Mouse (Mus musculus): ENCODE results near the gene Ep400. TPM values are rescaled to one million over a fixed set of nuclear protein-coding genes. Genes with fewer than 3 reads are reported as not detected.

The Ep400 gene
- total RNA-seq, 2 experiments from 2014 or later: 20.2 to 22.9 TPM

DNA sequence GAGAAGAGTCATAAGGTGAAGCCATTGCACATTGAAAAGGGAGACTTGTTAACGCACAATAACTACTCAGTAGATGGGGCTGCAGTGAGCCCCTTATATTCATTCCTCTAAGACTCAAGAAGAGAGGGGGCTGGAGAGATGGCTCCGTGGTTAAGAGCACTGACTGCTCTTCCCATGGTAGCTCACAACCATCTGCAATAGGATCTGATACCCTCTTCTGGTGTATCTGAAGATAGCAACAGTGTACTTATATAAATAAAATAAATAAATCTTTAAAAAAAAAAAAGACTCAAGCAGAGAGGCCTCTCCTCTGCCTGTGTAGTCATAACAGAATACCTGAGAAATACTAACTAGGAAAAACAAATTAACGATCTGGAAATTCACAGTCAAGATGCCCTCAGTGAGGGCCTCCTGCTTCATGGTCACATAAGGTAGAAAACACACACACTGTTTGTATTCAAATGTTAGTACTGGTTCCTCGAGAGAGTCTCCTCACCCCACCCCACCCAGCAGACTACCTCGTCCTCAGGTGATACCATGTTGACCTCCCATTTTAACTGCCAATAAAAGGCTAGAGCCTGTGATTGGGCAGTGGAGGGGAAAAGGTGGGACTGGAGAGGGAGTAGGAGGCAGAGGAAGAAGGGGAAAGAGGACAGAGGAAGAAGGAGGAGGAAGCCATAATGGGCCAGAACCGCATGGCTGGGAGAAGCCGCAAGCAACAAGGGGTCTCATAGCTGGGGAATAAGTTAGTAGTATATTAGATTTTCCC is 132.0 kb downstream of the Ep400 start:
- no peak overlapping the region for H3K27ac ChIP-seq
- DNase-seq: no peak
- intact Hi-C loops (cut with DNase I): no loop called here

GRCm38 (mm10) chr5:110635951-110636707 is 134.4 kb downstream of the Ep400 start:
- DNase-seq: no peak
- TF ChIP-seq CTCF (IDR thresholded peaks at IDR 0.05): peak; percentile 84
- intact Hi-C loops (cut with DNase I): loop anchor here (1.0 kb wide), 2 partner anchors 141 to 279 kb away; no protein-coding TSS in a partner anchor
- Histone ChIP-seq H3K27ac (no peak overlapping the region), H3K4me3 (no peak overlapping the region)

More for the DNA sequence above, 132.0 kb downstream of the Ep400 start:
- no peak overlapping the region for H3K4me3 ChIP-seq
- TF ChIP-seq CTCF (IDR thresholded peaks at IDR 0.05): no peak

- TF ChIP-seq CTCF (IDR thresholded peaks at IDR 0.05): no peak
- H3K27ac ChIP-seq: no peak overlapping the region
- H3K4me3 ChIP-seq: no peak overlapping the region
- intact Hi-C loops (cut with DNase I): no loop called here
- no peak for DNase-seq
These were observed 140.9 kb downstream of the Ep400 start for GRCm38 (mm10) chr5:110629525-110630120.

DNA sequence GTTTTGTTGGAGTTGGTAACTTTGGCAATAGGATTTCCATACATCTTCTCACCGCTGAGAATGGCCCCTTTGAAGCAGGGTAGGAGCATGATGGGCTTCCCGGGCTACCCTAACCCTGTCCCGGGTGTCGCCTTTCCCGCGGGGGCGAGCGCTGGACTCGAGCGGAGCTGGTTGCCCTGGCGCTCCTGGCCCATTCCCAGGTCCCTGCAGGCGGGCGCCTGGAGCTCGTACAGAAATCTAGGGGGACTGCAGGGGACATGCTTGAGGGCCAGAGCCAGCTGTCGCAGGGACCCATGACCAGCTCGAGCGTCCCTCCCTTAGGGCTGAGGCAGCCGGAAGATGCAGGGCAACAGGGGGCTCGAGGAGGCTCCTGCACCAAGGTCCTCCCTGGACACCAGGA is 142.4 kb downstream of the Ep400 start:
- TF ChIP-seq CTCF (IDR thresholded peaks at IDR 0.05): no peak
- no peak overlapping the region for H3K27ac ChIP-seq
- H3K4me3 ChIP-seq: no peak overlapping the region
- intact Hi-C loops (cut with DNase I): no loop called here
- DNase-seq: no peak

DNA sequence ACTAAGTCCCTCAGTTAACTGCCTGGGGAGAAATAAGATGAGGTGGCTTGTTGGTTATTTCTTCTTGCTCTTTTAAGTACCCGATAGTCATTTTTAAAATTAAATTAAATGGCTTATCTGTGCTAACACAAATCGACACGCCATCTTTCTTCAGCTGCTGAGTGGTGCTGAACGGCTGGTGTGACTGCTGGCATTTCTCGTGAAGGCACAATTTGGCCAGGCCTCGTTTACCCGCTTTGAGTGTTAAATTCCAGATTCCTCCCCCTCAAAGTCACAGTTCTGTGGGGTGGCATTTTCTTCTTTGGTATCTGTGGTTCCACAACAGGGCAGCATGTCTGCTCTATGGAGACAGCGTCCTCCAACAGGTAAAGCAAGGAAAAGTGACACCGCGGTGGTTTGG is 143.2 kb downstream of the Ep400 start:
- TF ChIP-seq CTCF (IDR thresholded peaks at IDR 0.05): no peak
- intact Hi-C loops (cut with DNase I): no loop called here
- no peak overlapping the region for H3K4me3 ChIP-seq
- H3K27ac ChIP-seq: no peak overlapping the region
- no peak for DNase-seq

DNA sequence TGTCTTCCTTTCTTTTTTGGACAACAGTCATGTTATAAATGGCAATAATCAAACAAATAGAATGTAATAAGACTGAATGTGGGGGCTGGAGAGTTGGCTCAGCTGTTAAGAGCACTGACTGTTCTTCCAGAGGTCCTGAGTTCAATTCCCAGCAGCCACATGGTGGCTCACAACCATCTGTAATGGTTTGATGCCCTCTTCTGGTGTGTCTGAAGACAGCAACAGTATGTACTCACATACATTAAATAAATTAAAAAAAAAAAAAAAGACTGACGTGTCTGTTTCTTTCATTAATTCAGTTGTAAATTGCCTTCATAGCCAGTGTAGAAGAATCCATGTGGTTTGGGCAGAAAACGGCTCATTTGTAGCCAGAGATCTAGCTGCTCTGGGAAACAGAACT is 146.2 kb downstream of the Ep400 start:
- no peak overlapping the region for H3K27ac ChIP-seq
- intact Hi-C loops (cut with DNase I): no loop called here
- no peak overlapping the region for H3K4me3 ChIP-seq
- DNase-seq: no peak
- no peak for TF ChIP-seq CTCF (IDR thresholded peaks at IDR 0.05)

DNA sequence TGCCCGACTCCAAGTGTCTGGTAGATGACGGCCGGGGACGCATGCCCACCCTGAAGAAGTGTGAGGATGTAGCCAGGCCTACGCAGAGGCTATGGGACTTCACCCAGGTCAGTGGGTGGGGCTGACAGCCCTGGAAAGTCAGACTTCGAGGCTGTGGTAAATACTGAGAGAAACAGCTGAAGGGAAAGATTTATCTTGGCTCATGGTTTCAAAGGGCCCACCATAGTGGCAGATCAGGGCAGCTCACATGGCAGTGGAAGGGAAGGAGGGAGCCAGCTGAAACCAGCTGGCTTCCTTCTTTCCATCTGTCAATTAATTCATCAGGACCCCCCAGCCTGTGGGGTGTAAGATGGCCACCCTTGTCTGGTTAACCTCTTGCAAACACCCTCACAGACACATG is 151.3 kb downstream of the Ep400 start:
- Histone ChIP-seq H3K4me3 (no peak overlapping the region), H3K27ac (no peak overlapping the region)
- intact Hi-C loops (cut with DNase I): no loop called here

More for the DNA sequence above, 151.3 kb downstream of the Ep400 start:
- TF ChIP-seq CTCF (IDR thresholded peaks at IDR 0.05): no peak
- no peak for DNase-seq

Small RNA genes within 50 kb of the gene (microRNA-seq; reads per million reads assigned to microRNA genes)
- not detected for gene Mir7026

Other genes starting within 250 kb of the Ep400 start
- not detected for gene Galnt9, start 226.4 kb downstream of the Ep400 start, total RNA-seq (2021)
- gene Noc4l, start 117.3 kb downstream of the Ep400 start, total RNA-seq (2021): 10 to 100 TPM; 15.1 to 15.6 TPM
- 1 to 10 TPM; 7.3 to 9.4 TPM for gene Ddx51, start 117.3 kb downstream of the Ep400 start, total RNA-seq (2021)
- gene Pus1, start 9.9 kb upstream of the Ep400 start, total RNA-seq (2021): 10 to 100 TPM in 1 of 2 experiments, 1 to 10 TPM in 1; 8.7 to 13.8 TPM
- gene Ulk1, start 39.4 kb upstream of the Ep400 start, total RNA-seq (2021): 10 to 100 TPM; 49.1 to 70.6 TPM
- 10 to 100 TPM; 14.1 to 19.4 TPM for gene Hscb, start 69.1 kb upstream of the Ep400 start, total RNA-seq (2021)
- gene Chek2, start 69.3 kb upstream of the Ep400 start, total RNA-seq (2021): 1 to 10 TPM in 1 of 2 experiments, under 1 TPM in 1; 0.92 to 1.1 TPM
- 10 to 100 TPM; 11.9 to 16.6 TPM for gene Ttc28, start 109.1 kb upstream of the Ep400 start, total RNA-seq (2021)

Measured in gastrocnemius, adult 2 months (tissue).